9 mouse cellular contexts compared by ENCODE assay signal in genomic region chr3:90221123-90221522, GRCm38 (mm10). TPM values are rescaled to one million over a fixed set of nuclear protein-coding genes. Genes with fewer than 3 reads are reported as not detected.
A peak's percentile ranks its signal among the peaks of the same experiment; 100 is the strongest.
DNase-seq lines count a peak whose midpoint lies in the region; ATAC-seq and TF ChIP-seq lines count a peak whose summit lies in the region.
"Had no signal": no experiment of that assay in that cellular context is flagged by ENCODE, and none has a peak within 500 bp of the region (broad histone marks: within the 10 kb centered on the region; RNA-seq: fewer than 3 reads in every experiment).

No protein-coding gene starts in this region.

- TF ChIP-seq CTCF in thymus, adult 2 months (IDR thresholded peaks at IDR 0.05; ENCODE audit: borderline replicate concordance, control insufficient read depth, extremely low read depth, insufficient read depth, low read length, poor library complexity), result no peak

- ATAC-seq in heart, embryonic 12.5 days (ENCODE audit: insufficient number of reproducible peaks, low FRiP score), result no peak
- no peak for ATAC-seq in hindbrain, embryonic 11.5 days (ENCODE audit: low FRiP score)

- WGBS in heart, embryonic 12.5 days, result 17% methylated on average over 5 of the region's 5 CpGs
- 24% methylated on average over 5 of the region's 5 CpGs for WGBS in hindbrain, embryonic 11.5 days
- WGBS in macrophage (ENCODE audit: missing documents), result 46% methylated on average over 5 of the region's 5 CpGs
- WGBS in thymus, adult 2 months, result 43% methylated on average over 5 of the region's 5 CpGs

- peaks cover 32% of the 10 kb centered on the region for H3K4me1 ChIP-seq in heart, embryonic 12.5 days (replicated peaks)
- peaks cover 7 to 18% of the 10 kb centered on the region in 2 experiments for H3K4me1 ChIP-seq in ES-E14 (ENCODE audit: control insufficient read depth in 2 of 2, insufficient read depth in 2 of 2, low read length in 2 of 2, poor library complexity in 1 of 2)
- no peaks in the 10 kb centered on the region for H3K4me1 ChIP-seq in hindbrain, embryonic 11.5 days (replicated peaks; ENCODE audit: control insufficient read depth, insufficient read depth, low read length)
- H3K4me1 ChIP-seq in thymus, adult 2 months (replicated peaks; ENCODE audit: control insufficient read depth, insufficient read depth, low read length), result peaks cover 4% of the 10 kb centered on the region

- H3K9me3 ChIP-seq in heart, embryonic 12.5 days (replicated peaks), result no peaks in the 10 kb centered on the region
- no peaks in the 10 kb centered on the region for H3K9me3 ChIP-seq in ES-E14 (ENCODE audit: control insufficient read depth, insufficient read depth, low read depth, low read length)
- no peaks in the 10 kb centered on the region for H3K9me3 ChIP-seq in hindbrain, embryonic 11.5 days (ENCODE audit: control insufficient read depth, low read length)

- peaks cover 22% of the 10 kb centered on the region for H3K36me3 ChIP-seq in heart, embryonic 12.5 days
- no peaks in the 10 kb centered on the region for H3K36me3 ChIP-seq in ES-E14 (ENCODE audit: control insufficient read depth, insufficient read depth, low read length, poor library complexity, severe bottlenecking)
- H3K36me3 ChIP-seq in hindbrain, embryonic 11.5 days (ENCODE audit: control insufficient read depth, insufficient read depth, low read length), result no peaks in the 10 kb centered on the region
- H3K36me3 ChIP-seq in macrophage (ENCODE audit: inconsistent target), result no peaks in the 10 kb centered on the region
- no peaks in the 10 kb centered on the region for H3K36me3 ChIP-seq in thymus, adult 2 months (ENCODE audit: control insufficient read depth, insufficient read depth, low read length)

- no peaks in the 10 kb centered on the region for H3K79me2 ChIP-seq in macrophage (ENCODE audit: inconsistent target)

- TF ChIP-seq POLR2A in thymus, adult 2 months (IDR thresholded peaks at IDR 0.05; ENCODE audit: control insufficient read depth, extremely low read depth, insufficient read depth, low read length, poor library complexity), result no peak

- in situ Hi-C loops in ES-E14 (cut with MboI; ENCODE audit: low sequenced_read_pairs in 2 of 2, unreplicated experiment in 2 of 2), result no loop called here

- H3K4me3 ChIP-seq in heart, embryonic 12.5 days, result peak overlapping the region; percentile 62
- H3K4me3 ChIP-seq in ES-E14 (ENCODE audit: insufficient read depth in 1 of 2, low read depth in 1 of 2, low read length in 2 of 2, poor library complexity in 1 of 2, severe bottlenecking in 1 of 2) (peak overlapping the region; percentile 25 to 62; a peak in 2 of 4 replicates), macrophage (ENCODE audit: inconsistent target) (peak overlapping the region; percentile 34)
- H3K4me3 ChIP-seq in hindbrain, embryonic 11.5 days (ENCODE audit: low read depth, low read length), result peak overlapping the region; percentile 36
- H3K4me3 ChIP-seq in thymus, adult 2 months (ENCODE audit: control insufficient read depth, insufficient read depth, low read length), result no peak overlapping the region

- H3K27ac ChIP-seq in heart, embryonic 12.5 days (ENCODE audit: poor library complexity, severe bottlenecking), result peak overlapping the region; percentile 88; the same call in 1 of the 2 replicates
- H3K27ac ChIP-seq in ES-E14 (ENCODE audit: insufficient read depth, low read depth, low read length, poor library complexity, severe bottlenecking) (no peak overlapping the region), macrophage (no peak overlapping the region)
- no peak overlapping the region for H3K27ac ChIP-seq in hindbrain, embryonic 11.5 days (ENCODE audit: low read depth, low read length)
- H3K27ac ChIP-seq in thymus, adult 2 months (ENCODE audit: control insufficient read depth, insufficient read depth, low read length), result no peak overlapping the region

- peak overlapping the region; percentile 89 for H3K4me2 ChIP-seq in heart, embryonic 12.5 days
- H3K4me2 ChIP-seq in hindbrain, embryonic 11.5 days (replicated peaks; ENCODE audit: low read depth, low read length), result peak overlapping the region; percentile 76

- no peak for DNase-seq in heart, postnatal 14 days
- no peak for DNase-seq in ES-E14 (ENCODE audit: low read depth, low spot score)
- DNase-seq in hindbrain, embryonic 11.5 days (ENCODE audit: low spot score), result no peak
- DNase-seq in thymus, adult 2 months, result no peak
- no peak for DNase-seq in frontal cortex, adult 2 months (ENCODE audit: extremely low spot score in 1 of 2, low spot score in 1 of 2)
- no peak for DNase-seq in urinary bladder, postnatal 25 days (ENCODE audit: low spot score)

- H3K9ac ChIP-seq in heart, embryonic 12.5 days, result peak overlapping the region; percentile 76
- peak overlapping the region; percentile 72 for H3K9ac ChIP-seq in ES-E14 (ENCODE audit: insufficient read depth, low read depth, low read length, poor library complexity, severe bottlenecking)
- H3K9ac ChIP-seq in hindbrain, embryonic 11.5 days (ENCODE audit: low read depth, low read length), result peak overlapping the region; percentile 68

- H3K27me3 ChIP-seq in heart, embryonic 12.5 days (replicated peaks), result no peaks in the 10 kb centered on the region
- no peaks in the 10 kb centered on the region for H3K27me3 ChIP-seq in hindbrain, embryonic 11.5 days (ENCODE audit: control insufficient read depth, insufficient read depth, low read length)
- no peaks in the 10 kb centered on the region for H3K27me3 ChIP-seq in thymus, adult 2 months (ENCODE audit: control insufficient read depth, insufficient read depth, low read length)

- intact Hi-C loops in heart, postnatal 14 days (cut with DNase I), result loop anchor here (2.0 kb wide), 1 partner anchor 28 kb away; the partner anchor contains the start of gene Slc39a1

RNA-seq across cellular contexts. Expression of gene Rab13, which starts 7.6 kb away (rescaled TPM):
- 26.8 and 28.0 TPM in 2 replicates for polyA plus RNA-seq in heart, embryonic 12.5 days (2016; fragmentation: Nextera tagmentation; extraction: Ambion mirVana)
- 10 to 100 TPM in 1 of 2 experiments, 1 to 10 TPM in 1; 6.7 to 10.9 TPM for total RNA-seq in heart, postnatal 14 days (2021)
- total RNA-seq in ES-E14 (2012; rRNA removed), result 9.6 and 13.2 TPM in 2 replicates
- 14.6 and 15.5 TPM in 2 replicates for polyA plus RNA-seq in hindbrain, embryonic 11.5 days (2014; fragmentation: Nextera tagmentation; extraction: Ambion mirVana)
- 10 to 100 TPM in 2 of 26 experiments, 1 to 10 TPM in 24; 1.8 to 11.9 (median 5.5) TPM for total RNA-seq in macrophage (2018; cell fraction: chromatin; rRNA removed)
- total RNA-seq in macrophage (2018; cell fraction: cytosol; rRNA removed), result 10 to 100 TPM in 25 of 26 experiments, 1 to 10 TPM in 1; 9.8 to 20.8 (median 14.1) TPM
- 10 to 100 TPM in 1 of 26 experiments, 1 to 10 TPM in 25; 1.1 to 10.1 (median 6.6) TPM for total RNA-seq in macrophage (2018; cell fraction: nucleus; rRNA removed)
- polyA plus RNA-seq in macrophage (2018), result 11.7 to 20.8 TPM (median 17.5 TPM) in 3 replicates
- 1.4 and 1.5 TPM in 2 replicates for polyA plus RNA-seq in thymus, adult 2 months (2012; rRNA removed)
- 11.2 TPM in 2 replicates for polyA plus RNA-seq in frontal cortex, adult 2 months (2012; rRNA removed)
- total RNA-seq: monocyte, adult 5-6 weeks had no signal

RNA-seq across cellular contexts. Expression of gene Rps27, which starts 7.7 kb away (rescaled TPM):
- 771 and 793 TPM in 2 replicates for polyA plus RNA-seq in heart, embryonic 12.5 days (2016; fragmentation: Nextera tagmentation; extraction: Ambion mirVana)
- total RNA-seq in heart, postnatal 14 days (2021), result 100 to 1,000 TPM; 868 to 969 TPM
- 3,820 and 4,467 TPM in 2 replicates for total RNA-seq in ES-E14 (2012; rRNA removed)
- 1,119 and 1,121 TPM in 2 replicates for polyA plus RNA-seq in hindbrain, embryonic 11.5 days (2014; fragmentation: Nextera tagmentation; extraction: Ambion mirVana)
- 100 to 1,000 TPM in 9 of 26 experiments, 10 to 100 TPM in 17; 47.1 to 456 (median 83.3) TPM for total RNA-seq in macrophage (2018; cell fraction: chromatin; rRNA removed)
- total RNA-seq in macrophage (2018; cell fraction: cytosol; rRNA removed), result 1,000 to 10,000 TPM in 25 of 26 experiments, 100 to 1,000 TPM in 1; 995 to 3,027 (median 1,636) TPM
- 100 to 1,000 TPM; 149 to 438 (median 229) TPM for total RNA-seq in macrophage (2018; cell fraction: nucleus; rRNA removed)
- polyA plus RNA-seq in macrophage (2018), result 1,141 to 3,573 TPM (median 2,291 TPM) in 3 replicates
- polyA plus RNA-seq in thymus, adult 2 months (2012; rRNA removed), result 1,542 and 2,177 TPM in 2 replicates
- polyA plus RNA-seq in frontal cortex, adult 2 months (2012; rRNA removed), result 971 and 1,230 TPM in 2 replicates

RNA-seq across cellular contexts. Expression of gene Jtb, which starts 10.3 kb away (rescaled TPM):
- 83.0 and 84.3 TPM in 2 replicates for polyA plus RNA-seq in heart, embryonic 12.5 days (2016; fragmentation: Nextera tagmentation; extraction: Ambion mirVana)
- total RNA-seq in heart, postnatal 14 days (2021), result 10 to 100 TPM; 44.9 to 48.9 TPM
- total RNA-seq in ES-E14 (2012; rRNA removed), result 61.9 and 64.0 TPM in 2 replicates
- 101 and 104 TPM in 2 replicates for polyA plus RNA-seq in hindbrain, embryonic 11.5 days (2014; fragmentation: Nextera tagmentation; extraction: Ambion mirVana)
- total RNA-seq in macrophage (2018; cell fraction: chromatin; rRNA removed), result 100 to 1,000 TPM in 15 of 26 experiments, 10 to 100 TPM in 11; 56.6 to 143 (median 104) TPM
- 10 to 100 TPM; 45.3 to 85.3 (median 62.0) TPM for total RNA-seq in macrophage (2018; cell fraction: cytosol; rRNA removed)
- 100 to 1,000 TPM in 16 of 26 experiments, 10 to 100 TPM in 10; 63.7 to 150 (median 104) TPM for total RNA-seq in macrophage (2018; cell fraction: nucleus; rRNA removed)
- polyA plus RNA-seq in macrophage (2018), result 41.1 to 83.2 TPM (median 71.3 TPM) in 3 replicates
- 84.4 and 91.7 TPM in 2 replicates for polyA plus RNA-seq in thymus, adult 2 months (2012; rRNA removed)
- polyA plus RNA-seq in frontal cortex, adult 2 months (2012; rRNA removed), result 52.7 and 57.6 TPM in 2 replicates

RNA-seq across cellular contexts. Expression of gene Creb3l4, which starts 22.2 kb away (rescaled TPM):
- polyA plus RNA-seq in heart, embryonic 12.5 days (2016; fragmentation: Nextera tagmentation; extraction: Ambion mirVana), result 2.3 TPM in 2 replicates
- not detected for total RNA-seq in heart, postnatal 14 days (2021)
- 2.3 and 4.8 TPM in 2 replicates for total RNA-seq in ES-E14 (2012; rRNA removed)
- polyA plus RNA-seq in hindbrain, embryonic 11.5 days (2014; fragmentation: Nextera tagmentation; extraction: Ambion mirVana), result 4.5 and 4.9 TPM in 2 replicates
- 1 to 10 TPM; 1.1 to 8.5 (median 2.2) TPM for total RNA-seq in macrophage (2018; cell fraction: chromatin; rRNA removed)
- 1 to 10 TPM in 22 of 26 experiments, under 1 TPM in 4; 0.65 to 1.7 (median 1.3) TPM for total RNA-seq in macrophage (2018; cell fraction: cytosol; rRNA removed)
- total RNA-seq in macrophage (2018; cell fraction: nucleus; rRNA removed), result 1 to 10 TPM in 24 of 26 experiments, under 1 TPM in 2; 0.83 to 6.9 (median 2.1) TPM
- 0.79 to 1.2 TPM (median 1.2 TPM) in 3 replicates for polyA plus RNA-seq in macrophage (2018)
- 0.94 and 1.3 TPM in 2 replicates for polyA plus RNA-seq in thymus, adult 2 months (2012; rRNA removed)
- 0.29 and 0.38 TPM in 2 replicates for polyA plus RNA-seq in frontal cortex, adult 2 months (2012; rRNA removed)
- total RNA-seq: monocyte, adult 5-6 weeks had no signal

RNA-seq across cellular contexts. Expression of gene Slc39a1, which starts 26.8 kb away (rescaled TPM):
- 63.5 and 67.8 TPM in 2 replicates for polyA plus RNA-seq in heart, embryonic 12.5 days (2016; fragmentation: Nextera tagmentation; extraction: Ambion mirVana)
- 10 to 100 TPM; 94.0 to 95.4 TPM for total RNA-seq in heart, postnatal 14 days (2021)
- total RNA-seq in ES-E14 (2012; rRNA removed), result 88.4 and 115 TPM in 2 replicates
- 49.1 and 55.3 TPM in 2 replicates for polyA plus RNA-seq in hindbrain, embryonic 11.5 days (2014; fragmentation: Nextera tagmentation; extraction: Ambion mirVana)
- total RNA-seq in macrophage (2018; cell fraction: chromatin; rRNA removed), result 10 to 100 TPM; 21.3 to 81.5 (median 49.6) TPM
- total RNA-seq in macrophage (2018; cell fraction: cytosol; rRNA removed), result 100 to 1,000 TPM; 151 to 283 (median 205) TPM
- total RNA-seq in macrophage (2018; cell fraction: nucleus; rRNA removed), result 100 to 1,000 TPM; 138 to 261 (median 185) TPM
- polyA plus RNA-seq in macrophage (2018), result 169 to 236 TPM (median 174 TPM) in 3 replicates
- 68.5 and 69.2 TPM in 2 replicates for polyA plus RNA-seq in thymus, adult 2 months (2012; rRNA removed)
- polyA plus RNA-seq in frontal cortex, adult 2 months (2012; rRNA removed), result 33.7 and 36.1 TPM in 2 replicates
